Mouse (Mus musculus) intestine, postnatal 0 days (tissue): ENCODE data around the gene Nae1. TPM values are rescaled to one million over a fixed set of nuclear protein-coding genes. Genes with fewer than 3 reads are reported as not detected.

Experiments
- ATAC-seq: fragments of 200-750 bp; cut with Nextera tagmentation; 2 replicates; pipeline ENCODE4 v1.8.0; 2017; ENCODE audit warnings: mild to moderate bottlenecking, moderate TSS enrichment, moderate library complexity
- H3K27ac ChIP-seq: fragments of 300-500 bp; sonication (generic); 2 replicates; pipeline ENCODE4 v1.5.1; 2014; ENCODE audit warnings: mild to moderate bottlenecking, low read depth, low read length, moderate library complexity
- H3K27me3 ChIP-seq: fragments of 300-500 bp; sonication (generic); replicated peaks from 2 replicates; pipeline ENCODE4 v1.6.1; 2014; ENCODE audit warnings: low read length, mixed read lengths; ENCODE audit not compliant: control insufficient read depth, insufficient read depth
- H3K36me3 ChIP-seq: fragments of 300-500 bp; sonication (generic); 2 replicates; pipeline ENCODE4 v1.6.1; 2014; ENCODE audit warnings: mild to moderate bottlenecking, moderate library complexity; ENCODE audit not compliant: control insufficient read depth, insufficient read depth
- H3K4me1 ChIP-seq: fragments of 300-500 bp; sonication (generic); replicated peaks from 2 replicates; pipeline ENCODE4 v1.6.1; 2014; ENCODE audit warnings: antibody characterized with exemption, low read length, mixed read lengths; ENCODE audit not compliant: control insufficient read depth, insufficient read depth
- H3K4me2 ChIP-seq: fragments of 300-500 bp; sonication (generic); replicated peaks from 2 replicates; pipeline ENCODE4 v1.6.1; 2014; ENCODE audit warnings: low read depth, mild to moderate bottlenecking, moderate library complexity
- H3K4me3 ChIP-seq: fragments of 300-500 bp; sonication (generic); 2 replicates; pipeline ENCODE4 v1.5.1; 2014; ENCODE audit warnings: low read depth, low read length
- H3K9ac ChIP-seq: fragments of 300-500 bp; sonication (generic); 2 replicates; pipeline ENCODE4 v1.6.1; 2014; ENCODE audit warnings: mild to moderate bottlenecking, low read depth, low read length
- H3K9me3 ChIP-seq: fragments of 300-500 bp; sonication (generic); 2 replicates; pipeline ENCODE4 v1.6.1; 2016; ENCODE audit warnings: mixed run types; ENCODE audit not compliant: control insufficient read depth
- CTCF ChIP-seq: sonication (generic); IDR thresholded peaks from 2 replicates; pipeline ENCODE4 v1.5.1; 2016; ENCODE audit warnings: low read depth, mild to moderate bottlenecking, control low read depth, antibody characterized with exemption, moderate library complexity
- WGBS: fragments of 180-500 bp; shearing (Covaris S2); extraction: QIAGEN DNeasy Blood & Tissue Kit; methylation state at CpG from one replicate; pipeline ENCODE4 v1.1.7; 2014; 5-methylcytosine and 5-hydroxymethylcytosine counted together
- polyA plus RNA-seq: library from polyadenylated mRNA; unstranded; fragments of >200 nt; fragmentation: Nextera tagmentation; extraction: Ambion mirVana; gene quantifications from 2 replicates; pipeline ENCODE4 v1.2.1, GENCODE M21; 2015

Nae1 gene
- polyA plus RNA-seq, 1 experiment from 2014 or later: 48.6 TPM

- Histone ChIP-seq H3K27ac (no peak overlapping the region), H3K4me3 (peak overlapping the region; percentile 54), H3K4me1 (no peaks in the 10 kb centered on the region; the same call in 1 of the 2 replicates), H3K9ac (no peak overlapping the region), H3K36me3 (no peaks in the 10 kb centered on the region), H3K4me2 (peak overlapping the region; percentile 93), H3K9me3 (no peaks in the 10 kb centered on the region), H3K27me3 (peaks cover 36% of the 10 kb centered on the region)
- 16% methylated on average over 8 of the region's 8 CpGs for WGBS
- ATAC-seq: no peak
- TF ChIP-seq CTCF: no peak
Observed at GRCm38 (mm10) chr8:104541515-104541880, 7.1 kb upstream of the Nae1 start.

GRCm38 (mm10) chr8:104540710-104541514 lies 6.5 kb upstream of the Nae1 start:
- Histone ChIP-seq H3K4me3 (peak overlapping the region; percentile 54), H3K27me3 (peaks cover 36% of the 10 kb centered on the region), H3K9me3 (no peaks in the 10 kb centered on the region), H3K4me2 (peak overlapping the region; percentile 93), H3K27ac (no peak overlapping the region), H3K4me1 (no peaks in the 10 kb centered on the region; the same call in 1 of the 2 replicates), H3K36me3 (no peaks in the 10 kb centered on the region), H3K9ac (peak overlapping the region; percentile 42)
- ATAC-seq: peak; percentile 50
- TF ChIP-seq CTCF: no peak
- WGBS: 1% methylated on average over 71 of the region's 76 CpGs

- no peaks in the 10 kb centered on the region for H3K36me3 ChIP-seq
- TF ChIP-seq CTCF: no peak
- no peak overlapping the region for H3K27ac ChIP-seq
- WGBS: 43% methylated on average over 7 of the region's 7 CpGs
- no peaks in the 10 kb centered on the region for H3K9me3 ChIP-seq
- no peak overlapping the region for H3K9ac ChIP-seq
- peak overlapping the region; percentile 54 for H3K4me3 ChIP-seq
- H3K27me3 ChIP-seq: peaks cover 36% of the 10 kb centered on the region
- H3K4me1 ChIP-seq: no peaks in the 10 kb centered on the region; the same call in 1 of the 2 replicates
- ATAC-seq: no peak
- H3K4me2 ChIP-seq: peak overlapping the region; percentile 93
Observed at GRCm38 (mm10) chr8:104540238-104540637, 5.8 kb upstream of the Nae1 start.

GRCm38 (mm10) chr8:104539566-104539965 lies 5.1 kb upstream of the Nae1 start:
- H3K27me3 ChIP-seq: peaks cover 36% of the 10 kb centered on the region
- no peaks in the 10 kb centered on the region; the same call in 1 of the 2 replicates for H3K4me1 ChIP-seq
- H3K27ac ChIP-seq: no peak overlapping the region
- H3K36me3 ChIP-seq: no peaks in the 10 kb centered on the region
- H3K9ac ChIP-seq: no peak overlapping the region
- no peak for TF ChIP-seq CTCF
- H3K4me3 ChIP-seq: no peak overlapping the region
- 84% methylated on average over 2 of the region's 2 CpGs for WGBS
- no peaks in the 10 kb centered on the region for H3K9me3 ChIP-seq
- no peak for ATAC-seq
- H3K4me2 ChIP-seq: no peak overlapping the region

- no peak for ATAC-seq
- H3K9me3 ChIP-seq: no peaks in the 10 kb centered on the region
- H3K36me3 ChIP-seq: no peaks in the 10 kb centered on the region
- H3K27me3 ChIP-seq: peaks cover 36% of the 10 kb centered on the region
- 92% methylated on average over 4 of the region's 4 CpGs for WGBS
- no peak overlapping the region for H3K27ac ChIP-seq
- H3K9ac ChIP-seq: no peak overlapping the region
- H3K4me3 ChIP-seq: no peak overlapping the region
- H3K4me1 ChIP-seq: no peaks in the 10 kb centered on the region; the same call in 1 of the 2 replicates
- TF ChIP-seq CTCF: no peak
- H3K4me2 ChIP-seq: no peak overlapping the region
Observed at GRCm38 (mm10) chr8:104538896-104539295, 4.5 kb upstream of the Nae1 start.

- ATAC-seq: no peak
- Histone ChIP-seq H3K9me3 (no peaks in the 10 kb centered on the region), H3K27me3 (peaks cover 15% of the 10 kb centered on the region), H3K4me2 (peak overlapping the region; percentile 84; the same call in 1 of the 2 replicates), H3K4me3 (no peak overlapping the region), H3K4me1 (no peaks in the 10 kb centered on the region; the same call in 1 of the 2 replicates), H3K36me3 (no peaks in the 10 kb centered on the region), H3K27ac (no peak overlapping the region), H3K9ac (no peak overlapping the region)
- TF ChIP-seq CTCF: no peak
- 82% methylated on average over 4 of the region's 4 CpGs for WGBS
Observed at GRCm38 (mm10) chr8:104536028-104536427, 1.6 kb upstream of the Nae1 start.
